Mouse (Mus musculus) midbrain, embryonic 10.5 days (tissue): ENCODE data around the gene Rab30. TPM values are rescaled to one million over a fixed set of nuclear protein-coding genes. Genes with fewer than 3 reads are reported as not detected.

Experiments
- DNase-seq: peaks from one replicate; pipeline ENCODE4 v3.0.0-alpha.2; 2017; ENCODE audit warnings: low spot score
- H3K27ac ChIP-seq: fragments of 300-500 bp; sonication (generic); replicated peaks from 2 replicates; pipeline ENCODE4 v1.5.1; 2016; ENCODE audit warnings: mild to moderate bottlenecking
- H3K27me3 ChIP-seq: fragments of 300-500 bp; sonication (generic); 2 replicates; pipeline ENCODE4 v1.6.1; 2016; ENCODE audit warnings: low read depth, mild to moderate bottlenecking; ENCODE audit not compliant: poor library complexity, severe bottlenecking
- H3K36me3 ChIP-seq: fragments of 300-500 bp; sonication (generic); 2 replicates; pipeline ENCODE4 v1.6.1; 2016; ENCODE audit warnings: mild to moderate bottlenecking, moderate library complexity
- H3K4me1 ChIP-seq: fragments of 300-500 bp; sonication (generic); 2 replicates; pipeline ENCODE4 v1.6.1; 2016
- H3K4me3 ChIP-seq: fragments of 300-500 bp; sonication (generic); 2 replicates; pipeline ENCODE4 v1.5.1; 2016; ENCODE audit warnings: mild to moderate bottlenecking, moderate library complexity
- H3K9me3 ChIP-seq: fragments of 300-500 bp; sonication (generic); replicated peaks from 2 replicates; pipeline ENCODE4 v1.6.1; 2016; ENCODE audit warnings: mild to moderate bottlenecking
- WGBS: fragments of 180-500 bp; shearing (Covaris S2); methylation state at CpG from one replicate; pipeline ENCODE4 v1.1.7; 2016; 5-methylcytosine and 5-hydroxymethylcytosine counted together
- polyA plus RNA-seq: library from polyadenylated mRNA; unstranded; fragments of >200 nt; fragmentation: Nextera tagmentation; extraction: Ambion mirVana; gene quantifications from 2 replicates; pipeline ENCODE4 v1.2.1, GENCODE M21; 2016

Gene Rab30
- polyA plus RNA-seq, 1 experiment from 2014 or later, result 15.1 TPM

GRCm38 (mm10) chr7:92781361-92781760 lies 40.0 kb downstream of the Rab30 start:
- Histone ChIP-seq H3K36me3 (peaks cover 3% of the 10 kb centered on the region; the same call in 1 of the 2 replicates), H3K27ac (no peak overlapping the region), H3K4me3 (no peak overlapping the region), H3K27me3 (no peaks in the 10 kb centered on the region), H3K4me1 (peaks cover 18% of the 10 kb centered on the region), H3K9me3 (0 out of 2 replicates have a peak, but pooled peaks cover 2% of the 10 kb centered on the region)
- DNase-seq, result no peak
- 84% methylated on average over 1 of the region's 1 CpGs for WGBS

- H3K27me3 ChIP-seq, result no peaks in the 10 kb centered on the region
- no peak for DNase-seq
- H3K27ac ChIP-seq, result no peak overlapping the region
- no peak overlapping the region for H3K4me3 ChIP-seq
- H3K36me3 ChIP-seq, result peaks cover 3% of the 10 kb centered on the region; the same call in 1 of the 2 replicates
- 0 out of 2 replicates have a peak, but pooled peaks cover 2% of the 10 kb centered on the region for H3K9me3 ChIP-seq
- 89% methylated on average over 3 of the region's 3 CpGs for WGBS
- H3K4me1 ChIP-seq, result peaks cover 12% of the 10 kb centered on the region
Measured at GRCm38 (mm10) chr7:92781948-92782347, 40.5 kb downstream of the Rab30 start.

GRCm38 (mm10) chr7:92782511-92782910 lies 41.1 kb downstream of the Rab30 start:
- 81% methylated on average over 9 of the region's 9 CpGs for WGBS
- Histone ChIP-seq H3K4me1 (peaks cover 6% of the 10 kb centered on the region), H3K27ac (no peak overlapping the region), H3K36me3 (peaks cover 5% of the 10 kb centered on the region; the same call in 1 of the 2 replicates), H3K4me3 (no peak overlapping the region), H3K27me3 (no peaks in the 10 kb centered on the region), H3K9me3 (0 out of 2 replicates have a peak, but pooled peaks cover 2% of the 10 kb centered on the region)
- DNase-seq, result no peak

- no peaks in the 10 kb centered on the region for H3K4me1 ChIP-seq
- no peak overlapping the region for H3K27ac ChIP-seq
- H3K9me3 ChIP-seq, result 0 out of 2 replicates have a peak, but pooled peaks cover 2% of the 10 kb centered on the region
- H3K36me3 ChIP-seq, result peaks cover 5% of the 10 kb centered on the region; the same call in 1 of the 2 replicates
- 87% methylated on average over 12 of the region's 12 CpGs for WGBS
- no peak overlapping the region for H3K4me3 ChIP-seq
- DNase-seq, result no peak
- H3K27me3 ChIP-seq, result no peaks in the 10 kb centered on the region
Measured at GRCm38 (mm10) chr7:92783166-92783806, 41.9 kb downstream of the Rab30 start.

- no peak for DNase-seq
- 93% methylated on average over 11 of the region's 11 CpGs for WGBS
- no peaks in the 10 kb centered on the region for H3K27me3 ChIP-seq
- no peak overlapping the region for H3K27ac ChIP-seq
- no peak overlapping the region for H3K4me3 ChIP-seq
- no peaks in the 10 kb centered on the region for H3K4me1 ChIP-seq
- H3K9me3 ChIP-seq, result 0 out of 2 replicates have a peak, but pooled peaks cover 2% of the 10 kb centered on the region
- H3K36me3 ChIP-seq, result peaks cover 5% of the 10 kb centered on the region; the same call in 1 of the 2 replicates
Measured at GRCm38 (mm10) chr7:92783914-92784313, 42.5 kb downstream of the Rab30 start.

GRCm38 (mm10) chr7:92795749-92796148 lies 54.3 kb downstream of the Rab30 start:
- H3K27ac ChIP-seq, result no peak overlapping the region
- no peaks in the 10 kb centered on the region for H3K27me3 ChIP-seq
- no peaks in the 10 kb centered on the region for H3K9me3 ChIP-seq
- no peak for DNase-seq
- H3K4me1 ChIP-seq, result peaks cover 8% of the 10 kb centered on the region
- 89% methylated on average over 5 of the region's 5 CpGs for WGBS
- H3K36me3 ChIP-seq, result no peaks in the 10 kb centered on the region
- no peak overlapping the region for H3K4me3 ChIP-seq

- H3K4me3 ChIP-seq, result no peak overlapping the region
- H3K36me3 ChIP-seq, result no peaks in the 10 kb centered on the region
- peaks cover 8% of the 10 kb centered on the region for H3K4me1 ChIP-seq
- WGBS, result 89% methylated on average over 8 of the region's 8 CpGs
- no peak overlapping the region for H3K27ac ChIP-seq
- no peaks in the 10 kb centered on the region for H3K27me3 ChIP-seq
- H3K9me3 ChIP-seq, result no peaks in the 10 kb centered on the region
- no peak for DNase-seq
Measured at GRCm38 (mm10) chr7:92796813-92797212, 55.4 kb downstream of the Rab30 start.

GRCm38 (mm10) chr7:92799665-92800595 lies 58.5 kb downstream of the Rab30 start:
- Histone ChIP-seq H3K36me3 (no peaks in the 10 kb centered on the region), H3K9me3 (no peaks in the 10 kb centered on the region), H3K4me1 (peaks cover 8% of the 10 kb centered on the region), H3K4me3 (no peak overlapping the region), H3K27me3 (no peaks in the 10 kb centered on the region), H3K27ac (0 out of 2 replicates have a peak overlapping the region, but pooled peaks have one; percentile 9)
- no peak for DNase-seq
- 76% methylated on average over 10 of the region's 10 CpGs for WGBS

- Histone ChIP-seq H3K4me3 (no peak overlapping the region), H3K4me1 (peaks cover 14% of the 10 kb centered on the region), H3K27ac (no peak overlapping the region), H3K36me3 (no peaks in the 10 kb centered on the region), H3K27me3 (no peaks in the 10 kb centered on the region), H3K9me3 (no peaks in the 10 kb centered on the region)
- DNase-seq, result no peak
- WGBS, result 85% methylated on average over 4 of the region's 4 CpGs
Measured at GRCm38 (mm10) chr7:92802158-92802557, 60.8 kb downstream of the Rab30 start.

GRCm38 (mm10) chr7:92803191-92803590 lies 61.8 kb downstream of the Rab30 start:
- Histone ChIP-seq H3K4me3 (no peak overlapping the region), H3K36me3 (no peaks in the 10 kb centered on the region)

GRCm38 (mm10) chr7:92804919-92805668 lies 63.7 kb downstream of the Rab30 start:
- no peaks in the 10 kb centered on the region for H3K9me3 ChIP-seq
- no peak overlapping the region for H3K27ac ChIP-seq
- no peaks in the 10 kb centered on the region for H3K36me3 ChIP-seq
- H3K4me3 ChIP-seq, result no peak overlapping the region
- peaks cover 8% of the 10 kb centered on the region for H3K4me1 ChIP-seq
- no peaks in the 10 kb centered on the region for H3K27me3 ChIP-seq
- 90% methylated on average over 9 of the region's 9 CpGs for WGBS
- no peak for DNase-seq

More at GRCm38 (mm10) chr7:92803191-92803590, 61.8 kb downstream of the Rab30 start:
- no peaks in the 10 kb centered on the region for H3K27me3 ChIP-seq
- H3K9me3 ChIP-seq, result no peaks in the 10 kb centered on the region
- 59% methylated on average over 1 of the region's 1 CpGs for WGBS
- no peak overlapping the region for H3K27ac ChIP-seq
- peaks cover 14% of the 10 kb centered on the region for H3K4me1 ChIP-seq
- DNase-seq, result no peak

- no peak for DNase-seq
- Histone ChIP-seq H3K4me3 (no peak overlapping the region), H3K27me3 (no peaks in the 10 kb centered on the region), H3K36me3 (no peaks in the 10 kb centered on the region), H3K27ac (no peak overlapping the region), H3K4me1 (peaks cover 7% of the 10 kb centered on the region; the same call in 1 of the 2 replicates), H3K9me3 (no peaks in the 10 kb centered on the region)
- WGBS, result 40% methylated on average over 15 of the region's 15 CpGs
Measured at GRCm38 (mm10) chr7:92806512-92807188, 65.2 kb downstream of the Rab30 start.
